Comparison of ENCODE assay signal across 19 mouse cellular contexts in genomic region chr11:50720421-50720820, GRCm38 (mm10).
"Had no signal": no experiment of that assay in that cellular context is flagged by ENCODE, and none has a peak within 500 bp of the region (broad histone marks: within the 10 kb centered on the region; RNA-seq: fewer than 3 reads in every experiment).

No protein-coding gene starts in this region.

- H3K4me1 ChIP-seq: liver, embryonic 12.5 days had no signal

- H3K4me3 ChIP-seq: heart, embryonic 10.5 days; heart, embryonic 12.5 days; hindbrain, embryonic 10.5 days; hindbrain, embryonic 12.5 days; intestine, embryonic 15.5 days; kidney, embryonic 15.5 days; limb, embryonic 13.5 days; limb, embryonic 15.5 days; liver, embryonic 12.5 days had no signal

- H3K36me3 ChIP-seq: heart, embryonic 10.5 days; heart, embryonic 12.5 days; hindbrain, embryonic 10.5 days; hindbrain, embryonic 12.5 days; intestine, embryonic 15.5 days; kidney, embryonic 15.5 days; limb, embryonic 13.5 days; liver, embryonic 12.5 days had no signal

- DNase-seq: gastrocnemius, postnatal 36 days; heart, adult 18-20 months; kidney, adult 11 months; kidney, adult 2 months; kidney, adult 9 months; layer of hippocampus, adult 9-11 months; layer of hippocampus, postnatal 36 days had no signal

- H3K27me3 ChIP-seq: intestine, embryonic 15.5 days; kidney, embryonic 15.5 days; limb, embryonic 15.5 days; liver, embryonic 12.5 days had no signal

- ATAC-seq: inflammation-experienced regulatory T-cells, adult 6 months; liver, embryonic 12.5 days had no signal

- H3K9me3 ChIP-seq: heart, embryonic 10.5 days; heart, embryonic 12.5 days; hindbrain, embryonic 10.5 days; hindbrain, embryonic 12.5 days; intestine, embryonic 15.5 days; kidney, embryonic 15.5 days; limb, embryonic 13.5 days; limb, embryonic 15.5 days; liver, embryonic 12.5 days had no signal

- H3K27ac ChIP-seq: heart, embryonic 10.5 days; hindbrain, embryonic 12.5 days; hindbrain, embryonic 14.5 days; intestine, embryonic 15.5 days; kidney, embryonic 15.5 days; kidney, postnatal 0 days; limb, embryonic 13.5 days; limb, embryonic 15.5 days; liver, embryonic 12.5 days had no signal

- H3K4me2 ChIP-seq: heart, embryonic 12.5 days; hindbrain, embryonic 12.5 days; hindbrain, embryonic 14.5 days; intestine, embryonic 15.5 days; kidney, embryonic 15.5 days; limb, embryonic 13.5 days; limb, embryonic 15.5 days; liver, embryonic 12.5 days had no signal

- H3K9ac ChIP-seq: heart, embryonic 12.5 days; hindbrain, embryonic 12.5 days; hindbrain, embryonic 14.5 days; intestine, embryonic 15.5 days; kidney, embryonic 15.5 days; limb, embryonic 13.5 days; limb, embryonic 15.5 days; liver, embryonic 12.5 days had no signal
